Mouse (Mus musculus): Measurements from ENCODE around the gene Osbpl8.

- TF ChIP-seq CTCF (IDR thresholded peaks at IDR 0.05; ENCODE audit: low read depth) (no peak), EP300 (IDR thresholded peaks at IDR 0.05; ENCODE audit: low read depth) (no peak)
Observed at GRCm38 (mm10) chr10:111299591-111299990, 135.0 kb downstream of the Osbpl8 start.
